Mouse (Mus musculus) neural tube, embryonic 14.5 days (tissue): Measurements from ENCODE around the gene Spag9. TPM values are rescaled to one million over a fixed set of nuclear protein-coding genes. Genes with fewer than 3 reads are reported as not detected.

ENCODE experiments used
- ATAC-seq: fragments of 200-750 bp; cut with Nextera tagmentation; 2 replicates; pipeline ENCODE4 v1.8.0; 2017; ENCODE audit warnings: low read depth, mild to moderate bottlenecking, moderate TSS enrichment, moderate library complexity
- H3K27ac ChIP-seq: fragments of 300-500 bp; sonication (generic); 2 replicates; pipeline ENCODE4 v1.5.1; 2014; ENCODE audit warnings: low read depth, mild to moderate bottlenecking, control low read depth, low read length, moderate library complexity, mixed read lengths
- H3K27me3 ChIP-seq: fragments of 300-500 bp; sonication (generic); 2 replicates; pipeline ENCODE4 v1.6.1; 2014; ENCODE audit warnings: low read length; ENCODE audit not compliant: control insufficient read depth, insufficient read depth
- H3K36me3 ChIP-seq: fragments of 300-500 bp; sonication (generic); 2 replicates; pipeline ENCODE4 v1.6.1; 2014; ENCODE audit warnings: low read length, mixed read lengths; ENCODE audit not compliant: control insufficient read depth, insufficient read depth
- H3K4me1 ChIP-seq: fragments of 300-500 bp; sonication (generic); 2 replicates; pipeline ENCODE4 v1.6.1; 2014; ENCODE audit warnings: low read length; ENCODE audit not compliant: control insufficient read depth, insufficient read depth
- H3K4me2 ChIP-seq: fragments of 300-500 bp; sonication (generic); 2 replicates; pipeline ENCODE4 v1.6.1; 2014; ENCODE audit warnings: mild to moderate bottlenecking, low read depth, low read length, control low read depth
- H3K4me3 ChIP-seq: fragments of 300-500 bp; sonication (generic); 2 replicates; pipeline ENCODE4 v1.5.1; 2014; ENCODE audit warnings: low read depth, low read length, control low read depth, mixed read lengths
- H3K9ac ChIP-seq: fragments of 300-500 bp; sonication (generic); replicated peaks from 2 replicates; pipeline ENCODE4 v1.6.1; 2014; ENCODE audit warnings: low read depth, mild to moderate bottlenecking, control low read depth, low read length, mixed read lengths
- H3K9me3 ChIP-seq: fragments of 300-500 bp; sonication (generic); 2 replicates; pipeline ENCODE4 v1.6.1; 2016; ENCODE audit warnings: low read length; ENCODE audit not compliant: control insufficient read depth
- WGBS: fragments of 180-500 bp; shearing (Covaris S2); extraction: QIAGEN DNeasy Blood & Tissue Kit; methylation state at CpG from one replicate; pipeline ENCODE4 v1.1.7; 2014; 5-methylcytosine and 5-hydroxymethylcytosine counted together
- polyA plus RNA-seq: library from polyadenylated mRNA; unstranded; fragments of >200 nt; fragmentation: Nextera tagmentation; extraction: Ambion mirVana; gene quantifications from 2 replicates; pipeline ENCODE4 v1.2.1, GENCODE M21; 2014

The Spag9 gene
- polyA plus RNA-seq, 1 experiment from 2014 or later, result 126 TPM

DNA sequence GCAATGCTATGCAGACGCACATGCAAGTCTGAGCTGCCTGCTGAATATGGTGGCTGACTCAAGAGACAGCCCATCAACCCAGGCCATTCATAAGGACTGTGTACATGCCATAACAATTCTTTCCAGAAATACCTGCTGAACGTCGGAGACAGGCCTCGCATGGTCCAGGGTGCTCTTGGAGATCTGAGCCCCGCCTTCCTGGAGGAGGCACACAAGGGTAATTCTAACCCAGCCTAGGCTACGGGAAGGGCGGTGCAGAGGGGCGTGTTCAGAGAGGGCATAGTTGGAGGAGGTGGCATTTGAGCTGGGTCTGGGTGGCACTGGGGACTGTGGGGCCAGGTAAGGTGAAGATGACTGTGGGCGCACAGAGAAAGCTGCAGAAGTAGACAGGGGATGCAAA is 176.3 kb downstream of the Spag9 start:
- no peak overlapping the region for H3K4me2 ChIP-seq
- H3K9ac ChIP-seq, result no peak overlapping the region
- H3K36me3 ChIP-seq, result no peaks in the 10 kb centered on the region
- no peak for ATAC-seq
- 82% methylated on average over 9 of the region's 9 CpGs for WGBS
- no peaks in the 10 kb centered on the region for H3K27me3 ChIP-seq
- no peak overlapping the region for H3K27ac ChIP-seq
- H3K4me3 ChIP-seq, result no peak overlapping the region
- 0 out of 2 replicates have a peak, but pooled peaks cover 4% of the 10 kb centered on the region for H3K4me1 ChIP-seq
- H3K9me3 ChIP-seq, result no peaks in the 10 kb centered on the region

DNA sequence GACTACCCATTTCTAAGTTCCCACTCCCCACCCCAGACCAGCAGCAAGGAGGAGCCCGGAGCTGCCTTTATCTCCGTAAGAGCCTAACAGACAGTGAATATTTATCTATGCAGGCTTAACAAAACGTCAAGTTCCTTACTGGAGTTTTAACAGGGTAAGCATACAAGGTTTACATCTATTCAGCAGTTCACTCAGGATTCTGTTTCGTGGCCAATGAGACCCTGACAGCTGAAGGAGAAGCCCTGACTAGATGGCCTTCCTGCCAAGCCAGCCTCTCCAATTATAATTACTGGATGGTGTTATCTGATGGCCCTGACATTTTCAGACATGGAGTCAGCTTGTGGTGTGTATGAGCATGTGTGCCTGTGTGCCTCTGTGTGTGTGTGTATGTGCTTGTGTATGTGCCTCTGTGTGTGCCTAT is 177.8 kb downstream of the Spag9 start:
- no peaks in the 10 kb centered on the region for H3K36me3 ChIP-seq
- H3K9me3 ChIP-seq, result no peaks in the 10 kb centered on the region
- 0 out of 2 replicates have a peak, but pooled peaks cover 4% of the 10 kb centered on the region for H3K4me1 ChIP-seq
- H3K27me3 ChIP-seq, result no peaks in the 10 kb centered on the region
- no peak overlapping the region for H3K4me2 ChIP-seq
- 64% methylated on average over 4 of the region's 4 CpGs for WGBS
- no peak for ATAC-seq
- H3K4me3 ChIP-seq, result no peak overlapping the region
- no peak overlapping the region for H3K27ac ChIP-seq
- H3K9ac ChIP-seq, result no peak overlapping the region

DNA sequence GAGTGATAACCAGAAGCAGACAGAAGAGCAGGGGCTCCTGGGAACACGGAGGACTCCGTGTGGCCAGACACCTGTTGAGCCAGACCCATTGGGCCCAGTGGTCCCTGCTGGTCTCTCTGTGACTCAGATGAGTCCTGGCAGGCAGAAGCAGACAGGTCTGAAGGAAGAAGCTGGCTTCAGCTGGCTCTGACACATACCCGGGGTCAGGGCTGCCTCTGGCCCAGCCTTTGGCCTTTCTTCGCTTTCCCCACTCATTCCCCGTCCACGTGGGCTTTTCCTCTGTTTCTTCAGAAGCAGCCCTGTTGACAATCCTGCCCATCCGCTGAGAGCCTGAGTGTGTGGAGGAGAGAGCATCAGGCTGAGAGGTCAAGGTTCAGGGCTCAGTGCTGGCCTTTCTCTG is 179.4 kb downstream of the Spag9 start:
- Histone ChIP-seq H3K4me3 (no peak overlapping the region), H3K36me3 (no peaks in the 10 kb centered on the region), H3K27me3 (no peaks in the 10 kb centered on the region), H3K9me3 (no peaks in the 10 kb centered on the region), H3K27ac (no peak overlapping the region), H3K4me2 (no peak overlapping the region), H3K9ac (no peak overlapping the region), H3K4me1 (0 out of 2 replicates have a peak, but pooled peaks cover 4% of the 10 kb centered on the region)
- 71% methylated on average over 7 of the region's 7 CpGs for WGBS
- no peak for ATAC-seq

Other genes with a start within 250 kb of the Spag9 start
- gene Utp18, start 110.3 kb upstream of the Spag9 start, polyA plus RNA-seq, result 33.1 and 34.5 TPM in 2 replicates
- gene Mbtd1, start 110.2 kb upstream of the Spag9 start, polyA plus RNA-seq, result 24.6 and 25.0 TPM in 2 replicates
- gene Nme2, start 39.8 kb upstream of the Spag9 start, polyA plus RNA-seq, result 74.2 and 85.2 TPM in 2 replicates
- gene Gm20390, start 27.8 kb upstream of the Spag9 start, polyA plus RNA-seq, result 295 and 298 TPM in 2 replicates
- gene Nme1, start 27.6 kb upstream of the Spag9 start, polyA plus RNA-seq, result 335 and 444 TPM in 2 replicates
- 27.9 and 31.1 TPM in 2 replicates for gene Tob1, start 215.4 kb downstream of the Spag9 start, polyA plus RNA-seq
- gene Wfikkn2, start 249.9 kb downstream of the Spag9 start, polyA plus RNA-seq, result 0.24 and 1.8 TPM in 2 replicates